Mouse (Mus musculus): Measurements from ENCODE around the gene Grb2.

Grb2 gene

GRCm38 (mm10) chr11:115628465-115629101 lies 79.8 kb downstream of the Grb2 start:
- DNase-seq (ENCODE audit: low spot score in 2 of 2): no peak

- DNase-seq (ENCODE audit: low spot score in 2 of 2): peak; percentile 98 to 99
Measured at GRCm38 (mm10) chr11:115627705-115628464, 80.5 kb downstream of the Grb2 start, which contains the start of gene Slc25a19. Slc25a19 (minus strand) TSS chr11:115628295.

- DNase-seq (ENCODE audit: low spot score in 2 of 2): no peak
Measured at GRCm38 (mm10) chr11:115626824-115627616, 81.4 kb downstream of the Grb2 start.

GRCm38 (mm10) chr11:115625877-115626276 lies 82.5 kb downstream of the Grb2 start:
- DNase-seq (ENCODE audit: low spot score in 2 of 2): no peak

GRCm38 (mm10) chr11:115623487-115624070 lies 84.8 kb downstream of the Grb2 start:
- DNase-seq (ENCODE audit: low spot score in 2 of 2): no peak

- no peak for DNase-seq (ENCODE audit: low spot score in 2 of 2)
Measured at GRCm38 (mm10) chr11:115619949-115620348, 88.4 kb downstream of the Grb2 start.

- DNase-seq (ENCODE audit: low spot score in 2 of 2): no peak
Measured at GRCm38 (mm10) chr11:115618732-115619516, 89.5 kb downstream of the Grb2 start.

- DNase-seq (ENCODE audit: low spot score in 2 of 2): no peak
Measured at GRCm38 (mm10) chr11:115618001-115618400, 90.4 kb downstream of the Grb2 start.

GRCm38 (mm10) chr11:115616893-115617292 lies 91.5 kb downstream of the Grb2 start:
- no peak for DNase-seq (ENCODE audit: low spot score in 2 of 2)

- DNase-seq (ENCODE audit: low spot score in 2 of 2): no peak
Measured at GRCm38 (mm10) chr11:115616371-115616770, 92.0 kb downstream of the Grb2 start.

GRCm38 (mm10) chr11:115615875-115616274 lies 92.5 kb downstream of the Grb2 start:
- no peak for DNase-seq (ENCODE audit: low spot score in 2 of 2)

- peak in 1 of 2 experiments; percentile 61 for DNase-seq (ENCODE audit: low spot score in 2 of 2)
Measured at GRCm38 (mm10) chr11:115615108-115615825, 93.1 kb downstream of the Grb2 start.

GRCm38 (mm10) chr11:115614346-115615107 lies 93.9 kb downstream of the Grb2 start:
- no peak for DNase-seq (ENCODE audit: low spot score in 2 of 2)

GRCm38 (mm10) chr11:115613138-115613945 lies 95.1 kb downstream of the Grb2 start:
- DNase-seq (ENCODE audit: low spot score in 2 of 2): no peak

- DNase-seq (ENCODE audit: low spot score in 2 of 2): peak; percentile 88 to 96
Measured at GRCm38 (mm10) chr11:115612410-115613137, 95.8 kb downstream of the Grb2 start, which contains the start of gene Mif4gd. Mif4gd (minus strand) TSS chr11:115612969.

GRCm38 (mm10) chr11:115612059-115612409 lies 96.4 kb downstream of the Grb2 start:
- peak; percentile 68 to 82 for DNase-seq (ENCODE audit: low spot score in 2 of 2)

GRCm38 (mm10) chr11:115611173-115611572 lies 97.2 kb downstream of the Grb2 start:
- no peak for DNase-seq (ENCODE audit: low spot score in 2 of 2)

- DNase-seq (ENCODE audit: low spot score in 2 of 2): no peak
Measured at GRCm38 (mm10) chr11:115609576-115609975, 98.8 kb downstream of the Grb2 start.

Measured in urinary bladder, postnatal 4 days (tissue).